Mouse (Mus musculus) heart, embryonic 14.5 days (tissue): Measurements from ENCODE around the gene Spaca6. TPM values are rescaled to one million over a fixed set of nuclear protein-coding genes. Genes with fewer than 3 reads are reported as not detected.

Source experiments
- ATAC-seq: fragments of 200-750 bp; cut with Nextera tagmentation; 2 replicates; pipeline ENCODE4 v1.8.0; 2017; ENCODE audit warnings: low read depth, moderate TSS enrichment; ENCODE audit not compliant: insufficient number of reproducible peaks, insufficient read depth, low FRiP score
- H3K27ac ChIP-seq, 2 experiments: fragments of 200-500 bp in 1 of 2; fragments of 300-500 bp in 1 of 2; sonication (generic) in 1 of 2; replicated peaks in 1 of 2; 2 replicates each; pipeline ENCODE4 v1.5.1; 2012 to 2014; ENCODE audit warnings: low read depth in 2 of 2, low read length in 2 of 2, control low read depth in 1 of 2, mild to moderate bottlenecking in 1 of 2, mixed read lengths in 1 of 2; ENCODE audit not compliant: control insufficient read depth in 1 of 2, insufficient read depth in 1 of 2
- H3K27me3 ChIP-seq: fragments of 300-500 bp; sonication (generic); 2 replicates; pipeline ENCODE4 v1.6.1; 2014; ENCODE audit warnings: mild to moderate bottlenecking, low read length, control low read depth; ENCODE audit not compliant: control insufficient read depth, insufficient read depth
- H3K36me3 ChIP-seq: fragments of 300-500 bp; sonication (generic); 2 replicates; pipeline ENCODE4 v1.6.1; 2014; ENCODE audit warnings: mild to moderate bottlenecking, control low read depth, low read length, mixed read lengths; ENCODE audit not compliant: control insufficient read depth, insufficient read depth
- H3K4me1 ChIP-seq, 2 experiments: fragments of 200-500 bp in 1 of 2; fragments of 300-500 bp in 1 of 2; sonication (generic) in 1 of 2; 2 replicates each; pipeline ENCODE4 v1.6.1; 2012 to 2014; ENCODE audit warnings: low read length in 2 of 2, control low read depth in 1 of 2, mixed read lengths in 1 of 2; ENCODE audit not compliant: control insufficient read depth in 2 of 2, insufficient read depth in 2 of 2
- H3K4me2 ChIP-seq: fragments of 300-500 bp; sonication (generic); 2 replicates; pipeline ENCODE4 v1.6.1; 2014; ENCODE audit warnings: mild to moderate bottlenecking, low read length
- H3K4me3 ChIP-seq, 2 experiments: fragments of 200-500 bp in 1 of 2; fragments of 300-500 bp in 1 of 2; sonication (generic) in 1 of 2; 2 replicates each; pipeline ENCODE4 v1.5.1; 2012 to 2014; ENCODE audit warnings: low read length in 2 of 2, mild to moderate bottlenecking in 2 of 2, control low read depth in 1 of 2, low read depth in 1 of 2, moderate library complexity in 1 of 2; ENCODE audit not compliant: control insufficient read depth in 1 of 2, insufficient read depth in 1 of 2
- H3K9ac ChIP-seq: fragments of 300-500 bp; sonication (generic); 2 replicates; pipeline ENCODE4 v1.6.1; 2014; ENCODE audit warnings: mild to moderate bottlenecking, low read length
- H3K9me3 ChIP-seq: fragments of 300-500 bp; sonication (generic); 2 replicates; pipeline ENCODE4 v1.6.1; 2016; ENCODE audit warnings: low read length, control low read depth; ENCODE audit not compliant: control insufficient read depth
- WGBS: fragments of 180-500 bp; shearing (Covaris S2); extraction: QIAGEN DNeasy Blood & Tissue Kit; methylation state at CpG from one replicate; pipeline ENCODE4 v1.1.7; 2014; 5-methylcytosine and 5-hydroxymethylcytosine counted together
- polyA plus RNA-seq: library from polyadenylated mRNA; unstranded; fragments of >200 nt; fragmentation: Nextera tagmentation; extraction: Ambion mirVana; gene quantifications from 2 replicates; pipeline ENCODE4 v1.2.1, GENCODE M21; 2014

Gene Spaca6
- polyA plus RNA-seq, 1 experiment from 2014 or later: 20.5 TPM

GRCm38 (mm10) chr17:17827658-17828190 lies 766 bp downstream of the Spaca6 start:
- H3K4me1 ChIP-seq: peaks cover 15 to 31% of the 10 kb centered on the region in 2 experiments
- under 1% methylated on average over 12 of the region's 13 CpGs for WGBS
- no peaks in the 10 kb centered on the region for H3K9me3 ChIP-seq
- no peaks in the 10 kb centered on the region for H3K27me3 ChIP-seq
- H3K27ac ChIP-seq: peak overlapping the region; percentile 98 to 99
- H3K9ac ChIP-seq: peak overlapping the region; percentile 93
- H3K4me3 ChIP-seq: peak overlapping the region; percentile 76 to 86
- peaks cover 21% of the 10 kb centered on the region for H3K36me3 ChIP-seq
- H3K4me2 ChIP-seq: peak overlapping the region; percentile 84
- ATAC-seq: peak; percentile 18; the same call in 1 of the 2 replicates

DNA sequence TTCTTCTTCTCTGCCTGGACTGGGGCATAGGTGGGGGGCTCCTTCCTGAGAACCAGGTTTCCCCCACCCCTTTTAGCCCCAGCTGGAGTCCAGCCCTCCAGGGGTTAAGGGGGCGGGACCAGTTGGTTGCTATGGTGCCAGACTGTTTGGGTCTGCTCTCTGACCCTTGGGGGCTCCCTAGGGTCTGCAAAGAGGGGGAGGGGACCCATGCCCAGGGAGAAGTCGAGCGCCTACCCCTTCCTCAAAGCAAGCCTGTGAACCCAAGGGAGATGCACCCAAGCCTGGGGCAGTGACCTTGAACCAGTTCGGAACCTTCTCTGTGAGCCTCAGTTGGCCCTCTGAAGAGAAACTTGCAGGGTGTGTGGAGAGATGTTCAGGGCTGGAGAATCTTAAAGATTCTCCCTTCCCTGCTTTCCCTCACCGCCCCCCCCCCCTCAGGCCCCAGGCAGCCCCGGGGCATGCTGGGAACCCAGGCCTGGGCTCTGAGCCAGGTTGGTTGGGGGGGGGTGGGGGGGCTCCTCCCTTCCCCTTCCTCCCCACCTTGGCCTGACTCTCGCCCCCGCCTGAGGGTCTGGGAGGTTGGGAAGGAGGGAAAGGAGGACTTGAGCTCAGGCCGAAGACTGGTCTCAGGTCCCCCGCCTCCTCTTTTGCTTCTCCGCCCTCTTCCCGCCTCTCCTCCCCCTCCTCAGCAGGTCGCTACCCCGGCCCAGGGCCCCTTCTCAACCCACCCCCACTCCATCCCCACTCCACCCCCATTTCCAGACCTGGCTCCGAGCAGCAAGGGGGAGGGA lies 1.4 kb downstream of the Spaca6 start:
- Histone ChIP-seq H3K4me2 (peak overlapping the region; percentile 84), H3K4me3 (peak overlapping the region; percentile 76 to 86), H3K27ac (peak overlapping the region; percentile 98 to 99), H3K9me3 (no peaks in the 10 kb centered on the region), H3K27me3 (no peaks in the 10 kb centered on the region), H3K4me1 (peaks cover 15 to 36% of the 10 kb centered on the region in 2 experiments), H3K36me3 (peaks cover 28% of the 10 kb centered on the region), H3K9ac (peak overlapping the region; percentile 93)
- WGBS: 0% methylated on average over 6 of the region's 15 CpGs
- peak; percentile 59 for ATAC-seq

- H3K27me3 ChIP-seq: no peaks in the 10 kb centered on the region
- peak overlapping the region; percentile 84 for H3K4me2 ChIP-seq
- H3K27ac ChIP-seq: peak overlapping the region; percentile 75 to 98
- H3K4me1 ChIP-seq: peaks cover 15 to 43% of the 10 kb centered on the region in 2 experiments
- peaks cover 34% of the 10 kb centered on the region for H3K36me3 ChIP-seq
- WGBS: 7% methylated on average over 6 of the region's 6 CpGs
- no peak for ATAC-seq
- peak overlapping the region; percentile 76 to 86 for H3K4me3 ChIP-seq
- peak overlapping the region; percentile 93 for H3K9ac ChIP-seq
- no peaks in the 10 kb centered on the region for H3K9me3 ChIP-seq
These were observed 2.3 kb downstream of the Spaca6 start for GRCm38 (mm10) chr17:17829052-17829785.

DNA sequence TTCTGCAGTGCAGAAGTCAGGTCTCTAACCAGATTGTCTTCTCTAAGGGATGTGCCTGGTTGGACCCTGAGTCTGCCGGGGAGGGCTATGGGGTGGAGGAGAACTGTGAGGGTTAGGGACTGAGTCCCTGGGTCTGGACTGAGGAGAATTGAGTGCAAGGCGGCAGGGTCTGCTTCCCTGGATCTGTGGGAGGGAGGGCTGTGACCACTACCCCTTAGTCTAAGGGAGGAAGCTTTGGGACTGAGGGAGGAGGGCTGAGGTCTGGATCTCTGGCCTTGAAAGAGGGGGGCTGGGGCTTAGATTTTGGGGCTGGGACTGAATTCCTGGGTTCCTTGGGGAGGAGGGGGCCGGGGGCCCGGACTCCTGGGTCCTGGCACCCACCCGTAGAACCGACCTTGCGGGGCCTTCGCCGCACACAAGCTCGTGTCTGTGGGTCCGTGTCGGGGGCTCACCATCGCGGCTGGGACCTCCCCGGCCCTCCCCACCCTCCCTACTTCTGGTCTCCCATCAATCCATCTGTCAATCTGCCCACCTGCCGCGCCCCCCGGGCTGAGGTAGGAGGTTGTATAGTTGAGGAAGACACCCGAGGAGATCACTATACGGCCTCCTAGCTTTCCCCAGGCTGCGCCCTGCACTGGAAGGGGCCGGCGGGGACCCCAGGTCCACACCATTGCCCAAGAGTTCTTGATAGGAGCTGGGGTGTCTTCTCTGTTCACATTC lies 3.0 kb downstream of the Spaca6 start:
- 65% methylated on average over 22 of the region's 23 CpGs for WGBS

DNA sequence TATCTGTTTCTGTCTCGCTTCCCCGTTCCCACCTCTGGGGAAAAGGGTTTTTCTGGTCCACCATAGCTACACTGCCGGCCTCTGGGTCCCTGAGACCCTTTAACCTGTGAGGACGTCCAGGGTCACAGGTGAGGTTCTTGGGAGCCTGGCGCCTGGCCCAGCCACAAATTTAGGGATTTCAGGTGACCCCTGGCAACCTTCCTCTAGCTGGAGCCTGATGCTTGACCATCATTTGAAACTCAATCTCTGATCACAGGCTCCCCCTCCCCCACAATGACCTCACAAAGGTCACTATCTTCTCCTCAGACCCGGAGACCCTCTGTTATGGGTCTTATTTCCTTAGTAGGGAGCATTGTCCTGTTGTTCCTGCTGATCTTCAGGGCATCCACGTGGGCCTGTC lies 3.8 kb downstream of the Spaca6 start:
- Histone ChIP-seq H3K4me1 (peaks cover 16 to 54% of the 10 kb centered on the region in 2 experiments), H3K4me2 (peak overlapping the region; percentile 84), H3K9ac (no peak overlapping the region), H3K27ac (0 out of 4 replicates have a peak overlapping the region, but pooled peaks of 1 of the 2 experiments have one; percentile 4), H3K27me3 (no peaks in the 10 kb centered on the region), H3K36me3 (peaks cover 38% of the 10 kb centered on the region), H3K9me3 (no peaks in the 10 kb centered on the region), H3K4me3 (no peak overlapping the region)
- no peak for ATAC-seq
- WGBS: 74% methylated on average over 7 of the region's 7 CpGs

More for the DNA sequence above, 3.0 kb downstream of the Spaca6 start:
- H3K9ac ChIP-seq: peak overlapping the region; percentile 93
- H3K27ac ChIP-seq: peak overlapping the region; percentile 75 to 98
- no peak for ATAC-seq
- no peaks in the 10 kb centered on the region for H3K9me3 ChIP-seq
- H3K27me3 ChIP-seq: no peaks in the 10 kb centered on the region
- H3K4me3 ChIP-seq: peak overlapping the region; percentile 76 to 86
- peaks cover 17 to 51% of the 10 kb centered on the region in 2 experiments for H3K4me1 ChIP-seq
- H3K4me2 ChIP-seq: peak overlapping the region; percentile 84
- peaks cover 34% of the 10 kb centered on the region for H3K36me3 ChIP-seq

- H3K27me3 ChIP-seq: no peaks in the 10 kb centered on the region
- H3K9ac ChIP-seq: no peak overlapping the region
- H3K36me3 ChIP-seq: peaks cover 59% of the 10 kb centered on the region
- 3% methylated on average over 1 of the region's 1 CpGs for WGBS
- peak overlapping the region in 1 of 2 experiments; percentile 70; a peak in 2 of 4 replicates for H3K27ac ChIP-seq
- no peaks in the 10 kb centered on the region for H3K9me3 ChIP-seq
- H3K4me3 ChIP-seq: no peak overlapping the region
- peak overlapping the region; percentile 35 for H3K4me2 ChIP-seq
- H3K4me1 ChIP-seq: peaks cover 22 to 73% of the 10 kb centered on the region in 2 experiments
- ATAC-seq: no peak
These were observed 7.9 kb downstream of the Spaca6 start for GRCm38 (mm10) chr17:17834896-17835295.

- no peak for ATAC-seq
- no peak overlapping the region for H3K4me2 ChIP-seq
- peak overlapping the region in 1 of 2 experiments; percentile 6; a peak in 1 of 4 replicates for H3K27ac ChIP-seq
- H3K9ac ChIP-seq: no peak overlapping the region
- H3K9me3 ChIP-seq: no peaks in the 10 kb centered on the region
- WGBS: 81% methylated on average over 5 of the region's 5 CpGs
- peaks cover 16 to 60% of the 10 kb centered on the region in 2 experiments for H3K4me1 ChIP-seq
- no peak overlapping the region for H3K4me3 ChIP-seq
- peaks cover 64% of the 10 kb centered on the region for H3K36me3 ChIP-seq
- H3K27me3 ChIP-seq: no peaks in the 10 kb centered on the region
These were observed 9.1 kb downstream of the Spaca6 start for GRCm38 (mm10) chr17:17836101-17836500.
